Mouse (Mus musculus): ENCODE data around the gene Fam71b. TPM values are rescaled to one million over a fixed set of nuclear protein-coding genes. Genes with fewer than 3 reads are reported as not detected.
"Not testable (repeated sequence)": the region's sequence is repeated elsewhere in the genome, so short reads cannot be mapped to it uniquely, and the experiment has no call there.

The Fam71b gene
- total RNA-seq, 2 experiments from 2014 or later = not detected

DNA sequence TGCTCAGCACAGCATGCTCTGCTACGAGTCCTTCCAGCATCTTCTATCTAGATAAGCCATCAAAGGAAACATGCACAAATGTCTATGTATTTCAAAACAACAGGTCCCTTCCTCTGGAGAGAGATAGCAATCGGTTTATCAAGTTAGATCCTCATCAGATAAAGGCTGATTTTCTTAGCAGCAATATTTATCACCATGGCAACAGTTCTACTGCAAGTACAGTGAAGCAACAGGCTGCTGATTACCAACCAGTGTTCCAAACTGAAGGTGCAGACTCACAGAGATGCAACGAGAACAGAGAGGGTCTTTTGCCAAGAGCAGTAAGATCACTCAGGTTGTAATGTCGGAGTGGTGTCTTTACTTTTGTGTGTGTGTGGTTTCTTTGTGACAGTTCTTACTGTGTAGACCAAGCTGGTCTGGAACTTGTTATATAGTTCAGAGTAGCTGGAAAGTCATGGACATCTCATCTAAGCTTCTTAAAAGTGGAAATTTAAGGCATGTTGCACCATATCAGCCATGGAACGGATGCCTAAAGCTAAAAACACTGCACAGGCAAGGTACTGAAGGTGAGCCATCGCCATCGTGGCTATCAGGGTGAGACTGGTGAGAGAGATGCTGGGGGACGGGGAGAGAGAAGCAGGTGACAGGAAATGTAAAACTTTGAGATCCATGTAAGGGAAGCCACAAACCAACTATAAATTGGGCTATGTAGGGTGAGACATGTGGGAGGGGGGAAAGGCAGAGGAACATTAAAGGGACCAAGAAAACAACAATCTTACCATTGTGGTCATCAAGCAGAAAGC is 24.9 kb downstream of the Fam71b start:
- no peak for DNase-seq
- intact Hi-C loops (cut with DNase I) = no loop called here

DNA sequence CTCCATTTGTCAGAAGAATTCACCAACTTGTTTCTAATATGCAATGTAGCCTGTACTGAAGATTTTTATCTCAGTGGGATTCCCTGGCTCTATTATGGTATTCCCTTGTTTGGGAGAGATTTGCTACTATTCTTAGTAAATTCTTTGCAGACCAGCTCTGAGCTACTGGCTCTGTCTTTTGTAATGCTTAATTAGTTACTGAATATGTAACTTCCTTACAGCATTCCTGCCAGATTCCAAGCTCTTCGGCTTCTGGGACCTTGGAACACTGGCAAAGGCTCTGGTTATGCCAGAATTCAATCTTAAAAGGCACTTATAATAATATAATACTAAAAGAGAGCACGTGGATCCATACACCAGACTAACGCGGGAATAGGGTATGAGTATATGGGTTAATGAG is 31.8 kb downstream of the Fam71b start:
- intact Hi-C loops (cut with DNase I) = loop anchor here (5.0 kb wide), 1 partner anchor 156 kb away; no protein-coding TSS in a partner anchor
- DNase-seq = not testable (repeated sequence)

GRCm38 (mm10) chr11:46430123-46430522 is 33.8 kb downstream of the Fam71b start:
- DNase-seq = no peak
- intact Hi-C loops (cut with DNase I) = no loop called here

GRCm38 (mm10) chr11:46431129-46431528 is 34.8 kb downstream of the Fam71b start:
- intact Hi-C loops (cut with DNase I) = no loop called here
- DNase-seq = peak; percentile 81

DNA sequence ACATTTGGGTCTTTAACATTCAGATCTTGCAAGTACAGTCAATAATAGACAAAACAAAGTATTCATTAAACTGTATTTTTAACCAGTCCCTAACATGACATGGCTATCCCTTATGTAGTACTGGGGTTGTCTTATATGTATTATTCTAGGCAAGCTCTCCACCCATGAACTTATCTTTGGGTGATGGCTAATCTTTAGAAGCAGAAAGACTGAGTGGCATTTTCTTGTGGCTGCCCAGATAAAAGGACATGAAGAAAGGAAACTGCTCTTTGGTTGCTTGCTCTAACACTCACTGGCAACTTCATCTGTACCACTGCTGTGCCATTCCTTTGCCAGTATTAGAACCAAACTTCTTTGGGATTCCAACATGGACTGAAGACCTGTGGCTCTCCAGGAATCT is 39.0 kb downstream of the Fam71b start:
- DNase-seq = no peak
- intact Hi-C loops (cut with DNase I) = no loop called here

GRCm38 (mm10) chr11:46436760-46437458 is 40.5 kb downstream of the Fam71b start, which contains the start of gene Med7:
Gene Med7, plus strand, starts transcription at chr11:46436925.
- intact Hi-C loops (cut with DNase I) = no loop called here
- peak; percentile 95 for DNase-seq

GRCm38 (mm10) chr11:46437459-46438000 is 41.2 kb downstream of the Fam71b start:
- no peak for DNase-seq
- intact Hi-C loops (cut with DNase I) = no loop called here

- DNase-seq = no peak
- intact Hi-C loops (cut with DNase I) = no loop called here
Measured at GRCm38 (mm10) chr11:46439005-46439543, 42.7 kb downstream of the Fam71b start.

- no peak for DNase-seq
- intact Hi-C loops (cut with DNase I) = loop anchor here (10.0 kb wide), 1 partner anchor 193 kb away; no protein-coding TSS in a partner anchor
Measured at GRCm38 (mm10) chr11:46441774-46442173, 45.4 kb downstream of the Fam71b start.

GRCm38 (mm10) chr11:46443152-46443551 is 46.8 kb downstream of the Fam71b start:
- intact Hi-C loops (cut with DNase I) = loop anchor here (10.0 kb wide), 1 partner anchor 192 kb away; no protein-coding TSS in a partner anchor
- no peak for DNase-seq

- no peak for DNase-seq
- intact Hi-C loops (cut with DNase I) = loop anchor here (10.0 kb wide), 1 partner anchor 191 kb away; no protein-coding TSS in a partner anchor
Measured at GRCm38 (mm10) chr11:46443979-46444378, 47.6 kb downstream of the Fam71b start.

GRCm38 (mm10) chr11:46446150-46446549 is 49.8 kb downstream of the Fam71b start:
- DNase-seq = no peak
- intact Hi-C loops (cut with DNase I) = loop anchor here (10.0 kb wide), 1 partner anchor 189 kb away; no protein-coding TSS in a partner anchor

- DNase-seq = no peak
- intact Hi-C loops (cut with DNase I) = loop anchor here (10.0 kb wide), 1 partner anchor 187 kb away; no protein-coding TSS in a partner anchor
Measured at GRCm38 (mm10) chr11:46447644-46448484, 51.5 kb downstream of the Fam71b start.

GRCm38 (mm10) chr11:46449461-46450080 is 53.2 kb downstream of the Fam71b start:
- DNase-seq = no peak
- intact Hi-C loops (cut with DNase I) = loop anchor here (10.0 kb wide), 1 partner anchor 185 kb away; no protein-coding TSS in a partner anchor

DNA sequence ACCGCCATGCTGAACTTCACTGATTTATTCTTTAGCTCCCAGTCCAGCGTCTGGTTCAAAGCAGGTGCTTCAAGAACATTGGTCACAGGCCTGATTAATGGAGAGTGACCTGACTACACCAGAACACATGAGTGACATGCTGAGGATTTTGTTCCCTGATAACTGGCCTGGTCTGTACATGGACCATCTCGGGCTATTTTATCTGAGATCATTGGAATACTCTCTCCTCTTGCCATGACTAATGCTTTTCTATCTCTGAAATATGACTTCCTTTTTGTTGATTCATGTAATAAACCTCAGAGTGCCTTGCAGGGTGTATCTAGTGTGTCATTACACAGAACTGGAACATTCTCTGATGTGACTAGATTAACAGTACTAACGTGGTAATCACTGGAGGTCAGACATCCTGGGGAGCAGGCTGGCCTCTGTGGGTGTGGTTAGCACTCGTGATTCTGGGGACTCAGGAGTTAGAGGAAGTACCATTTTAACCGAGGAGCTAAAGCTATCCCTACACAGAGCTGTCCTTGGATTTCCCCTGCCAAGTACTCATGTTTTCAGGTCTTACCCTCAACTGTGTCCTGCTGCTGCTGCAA is 58.2 kb downstream of the Fam71b start, which contains the start of gene Havcr2:
Havcr2 (plus strand) TSS at position 483 of the 593 bp plus-strand sequence.
- no peak for DNase-seq
- intact Hi-C loops (cut with DNase I) = no loop called here
